Mouse (Mus musculus) lung, adult 2 months (tissue): ENCODE results near the gene Cyb5d2. TPM values are rescaled to one million over a fixed set of nuclear protein-coding genes. Genes with fewer than 3 reads are reported as not detected.
"Not testable (repeated sequence)": the region's sequence is repeated elsewhere in the genome, so short reads cannot be mapped to it uniquely, and the experiment has no call there.

ENCODE experiments used
- DNase-seq: peaks from one replicate; pipeline ENCODE4 v3.0.0; 2022
- H3K4me1 ChIP-seq: fragments of 200-500 bp; 2 replicates; pipeline ENCODE4 v1.6.1; 2011; ENCODE audit warnings: low read length; ENCODE audit not compliant: control insufficient read depth, insufficient read depth
- H3K4me3 ChIP-seq: fragments of 200-500 bp; replicated peaks from 2 replicates; pipeline ENCODE3; 2011; ENCODE audit warnings: low read depth, mild to moderate bottlenecking, control low read depth, low read length; ENCODE audit errors: extremely low read depth
- CTCF ChIP-seq: fragments of 200-500 bp; IDR thresholded peaks from 2 replicates; pipeline ENCODE4 v1.5.1; 2011; ENCODE audit warnings: mild to moderate bottlenecking, low read length, control low read depth; ENCODE audit not compliant: insufficient read depth
- POLR2A ChIP-seq: fragments of 200-500 bp; IDR thresholded peaks from 2 replicates; pipeline ENCODE4 v1.6.1; 2011; ENCODE audit warnings: low read depth, mild to moderate bottlenecking, control low read depth, low read length, borderline replicate concordance; ENCODE audit errors: extremely low read depth
- WGBS: fragments of 180-500 bp; shearing (Covaris S2); methylation state at CpG from one replicate; pipeline ENCODE4 v1.1.7; 2018; 5-methylcytosine and 5-hydroxymethylcytosine counted together
- polyA plus RNA-seq: library from polyadenylated mRNA; depleted of rRNA; stranded (reverse); fragments of >200 nt; gene quantifications from 2 replicates; pipeline ENCODE4 v1.2.3, GENCODE M21; 2012; rRNA removed

Cyb5d2 gene
- polyA plus RNA-seq, 1 experiment: 5.2 TPM

DNA sequence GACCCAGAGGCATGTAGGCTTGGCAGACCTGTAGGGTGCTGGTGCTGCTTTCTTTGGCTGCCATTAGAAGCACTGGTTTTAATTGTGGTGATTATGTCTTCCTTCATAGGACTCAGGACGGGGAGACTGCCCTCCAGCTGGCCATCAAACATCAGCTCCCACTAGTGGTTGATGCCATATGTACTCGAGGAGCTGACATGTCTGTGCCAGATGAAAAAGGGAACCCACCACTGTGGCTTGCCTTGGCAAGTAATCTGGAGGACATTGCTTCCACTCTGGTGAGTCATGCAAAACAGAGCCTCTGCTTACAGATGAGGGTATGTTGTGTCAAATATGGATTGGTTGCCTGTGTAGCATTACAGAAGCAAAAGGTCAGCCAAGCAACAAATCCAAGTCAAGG lies 44.0 kb downstream of the Cyb5d2 start:
- peak; percentile 18 for DNase-seq
- Histone ChIP-seq H3K4me3 (no peak overlapping the region), H3K4me1 (peaks cover 4% of the 10 kb centered on the region)
- TF ChIP-seq CTCF (peak; percentile 22; the same call in 1 of the 2 replicates), POLR2A (no peak)
- WGBS: 17% methylated on average over 2 of the region's 2 CpGs

DNA sequence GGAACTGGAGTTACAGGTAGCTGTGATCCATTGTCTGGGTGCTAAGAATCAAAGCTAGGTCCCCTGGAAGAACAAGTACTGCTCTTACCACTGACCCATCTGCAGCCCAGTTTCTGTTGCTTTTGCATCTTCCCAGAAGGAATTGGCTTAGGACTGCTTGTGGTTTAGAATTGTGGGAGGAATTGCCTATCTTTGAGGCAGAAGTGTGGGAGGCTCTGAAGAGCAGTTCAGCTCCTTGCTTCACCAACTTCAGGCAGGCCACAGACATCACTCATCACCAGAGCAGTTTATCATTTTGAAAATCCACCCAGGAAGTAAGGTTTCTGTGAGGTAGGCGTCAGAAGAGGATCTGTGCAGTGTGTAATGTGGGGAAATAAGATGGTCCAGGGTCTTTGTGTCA lies 56.9 kb downstream of the Cyb5d2 start:
- 87% methylated on average over 1 of the region's 1 CpGs for WGBS
- DNase-seq: no peak
- Histone ChIP-seq H3K4me1 (peaks cover 9% of the 10 kb centered on the region), H3K4me3 (no peak overlapping the region)
- TF ChIP-seq POLR2A (no peak), CTCF (no peak)

- H3K4me1 ChIP-seq: peaks cover 12% of the 10 kb centered on the region
- peak; percentile 35; the same call in 1 of the 2 replicates for TF ChIP-seq CTCF
- not testable (repeated sequence) for DNase-seq, H3K4me3 ChIP-seq
- WGBS: 90% methylated on average over 5 of the region's 5 CpGs
These were observed 58.4 kb downstream of the Cyb5d2 start for GRCm38 (mm10) chr11:72737517-72737916.

DNA sequence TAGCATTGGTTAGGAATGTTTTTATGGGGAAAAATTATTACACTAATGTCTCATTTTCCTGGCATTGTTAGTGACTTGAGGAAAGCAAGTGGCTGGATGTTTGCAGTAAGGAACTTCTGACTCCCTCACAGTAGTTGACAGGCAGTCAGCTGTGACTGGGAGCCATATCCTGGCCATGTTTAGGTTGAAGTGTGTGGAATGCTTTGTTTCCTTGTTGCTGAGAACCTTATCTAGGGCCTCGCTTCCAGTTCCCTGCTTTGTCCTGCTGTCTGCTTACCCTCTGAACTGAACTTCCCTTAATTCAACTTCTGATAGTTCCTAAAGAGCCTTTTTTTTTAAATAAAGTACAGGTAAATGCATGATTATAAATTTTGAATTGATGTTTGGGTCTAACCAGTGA lies 59.6 kb downstream of the Cyb5d2 start:
- H3K4me1 ChIP-seq: peaks cover 12% of the 10 kb centered on the region
- no peak overlapping the region for H3K4me3 ChIP-seq
- DNase-seq: no peak
- TF ChIP-seq CTCF: no peak
- TF ChIP-seq POLR2A: no peak
- 47% methylated on average over 1 of the region's 1 CpGs for WGBS

GRCm38 (mm10) chr11:72735519-72735860 lies 60.5 kb downstream of the Cyb5d2 start:
- no peak overlapping the region for H3K4me3 ChIP-seq
- TF ChIP-seq CTCF: no peak
- DNase-seq: no peak
- H3K4me1 ChIP-seq: peaks cover 12% of the 10 kb centered on the region
- WGBS: 83% methylated on average over 2 of the region's 2 CpGs

DNA sequence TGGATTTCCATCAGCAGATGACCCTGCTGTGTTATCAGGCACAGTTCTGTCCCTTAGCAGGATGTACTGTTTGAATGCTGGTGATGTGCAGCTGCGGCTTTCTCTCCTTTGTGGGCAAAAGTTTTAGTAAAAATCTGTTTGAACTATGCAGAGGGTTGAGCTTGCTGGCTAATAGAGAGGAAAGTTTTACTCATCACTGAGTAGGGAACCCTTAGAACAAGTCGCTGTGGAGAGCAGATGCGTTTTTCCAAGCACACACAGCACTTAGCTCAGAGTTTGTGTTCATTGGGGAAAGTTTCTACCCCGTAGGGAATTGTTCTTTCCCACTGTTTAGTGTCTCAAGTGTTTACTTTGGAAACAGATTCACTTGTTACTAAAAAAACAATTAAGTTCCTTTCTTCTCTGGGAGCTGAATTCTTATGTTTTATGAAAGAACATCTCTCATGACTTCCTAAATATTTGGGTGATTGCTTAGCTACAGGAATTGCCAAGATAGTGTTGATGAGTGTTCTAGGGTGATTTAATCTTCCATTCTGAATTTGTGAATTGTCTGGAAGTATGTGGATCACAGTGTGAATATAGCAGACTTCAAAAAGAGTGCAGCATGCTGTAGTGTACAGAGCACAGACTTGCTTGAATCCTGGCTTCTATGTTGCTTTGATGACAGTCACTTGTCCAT lies 61.0 kb downstream of the Cyb5d2 start:
- WGBS: 23% methylated on average over 4 of the region's 4 CpGs
- TF ChIP-seq CTCF: no peak
- no peak for TF ChIP-seq POLR2A
- no peak for DNase-seq
- Histone ChIP-seq H3K4me3 (no peak overlapping the region), H3K4me1 (peaks cover 12% of the 10 kb centered on the region)

- Histone ChIP-seq H3K4me3 (no peak overlapping the region), H3K4me1 (peaks cover 12% of the 10 kb centered on the region)
- WGBS: 67% methylated on average over 3 of the region's 3 CpGs
- TF ChIP-seq CTCF: no peak
- no peak for TF ChIP-seq POLR2A
- no peak for DNase-seq
These were observed 62.2 kb downstream of the Cyb5d2 start for GRCm38 (mm10) chr11:72733736-72734135.

Other genes with a start within 250 kb of the Cyb5d2 start
- gene Spns3, start 245.6 kb downstream of the Cyb5d2 start, polyA plus RNA-seq: 1.1 and 1.4 TPM in 2 replicates
- gene Ube2g1, start 188.9 kb downstream of the Cyb5d2 start, polyA plus RNA-seq: 8.1 and 9.0 TPM in 2 replicates
- 22.9 and 33.4 TPM in 2 replicates for gene Ankfy1, start 106.1 kb downstream of the Cyb5d2 start, polyA plus RNA-seq
- gene Zzef1, start 84 bp upstream of the Cyb5d2 start, polyA plus RNA-seq: 22.9 and 29.3 TPM in 2 replicates
- gene Atp2a3, start 165.0 kb upstream of the Cyb5d2 start, polyA plus RNA-seq: 253 and 256 TPM in 2 replicates
- 3.2 and 4.4 TPM in 2 replicates for gene P2rx1, start 203.0 kb upstream of the Cyb5d2 start, polyA plus RNA-seq
- 8.7 and 9.3 TPM in 2 replicates for gene Camkk1, start 222.9 kb upstream of the Cyb5d2 start, polyA plus RNA-seq